Mouse (Mus musculus) limb, embryonic 11.5 days (tissue): Measurements from ENCODE around the gene Rasal2. TPM values are rescaled to one million over a fixed set of nuclear protein-coding genes. Genes with fewer than 3 reads are reported as not detected.

ENCODE experiments used
- ATAC-seq: fragments of 200-750 bp; cut with Nextera tagmentation; 2 replicates; pipeline ENCODE4 v1.8.0; 2017; ENCODE audit warnings: low read depth; ENCODE audit not compliant: insufficient number of reproducible peaks, low FRiP score, low TSS enrichment
- DNase-seq: peaks from one replicate; pipeline ENCODE4 v3.0.0-alpha.2; 2015; ENCODE audit warnings: low spot score
- H3K27ac ChIP-seq: fragments of 300-500 bp; sonication (generic); replicated peaks from 2 replicates; pipeline ENCODE4 v1.5.1; 2014; ENCODE audit warnings: low read depth, mild to moderate bottlenecking, low read length
- H3K27me3 ChIP-seq: fragments of 300-500 bp; sonication (generic); 2 replicates; pipeline ENCODE4 v1.6.1; 2014; ENCODE audit warnings: mild to moderate bottlenecking, low read length, mixed read lengths; ENCODE audit not compliant: control insufficient read depth, insufficient read depth
- H3K36me3 ChIP-seq: fragments of 300-500 bp; sonication (generic); 2 replicates; pipeline ENCODE4 v1.6.1; 2014; ENCODE audit warnings: mild to moderate bottlenecking, low read length, moderate library complexity, mixed read lengths; ENCODE audit not compliant: control insufficient read depth, insufficient read depth
- H3K4me1 ChIP-seq: fragments of 300-500 bp; sonication (generic); 2 replicates; pipeline ENCODE4 v1.6.1; 2014; ENCODE audit warnings: low read length, mixed read lengths; ENCODE audit not compliant: control insufficient read depth, insufficient read depth
- H3K4me2 ChIP-seq: fragments of 300-500 bp; sonication (generic); 2 replicates; pipeline ENCODE4 v1.6.1; 2014; ENCODE audit warnings: low read depth, mild to moderate bottlenecking, moderate library complexity; ENCODE audit not compliant: severe bottlenecking
- H3K4me3 ChIP-seq: fragments of 300-500 bp; sonication (generic); 2 replicates; pipeline ENCODE4 v1.5.1; 2014; ENCODE audit warnings: low read depth, low read length
- H3K9ac ChIP-seq: fragments of 300-500 bp; sonication (generic); 2 replicates; pipeline ENCODE4 v1.6.1; 2014; ENCODE audit warnings: mild to moderate bottlenecking, low read length
- H3K9me3 ChIP-seq: fragments of 300-500 bp; sonication (generic); 2 replicates; pipeline ENCODE4 v1.6.1; 2016; ENCODE audit warnings: low read length; ENCODE audit not compliant: control insufficient read depth
- WGBS: fragments of 180-500 bp; shearing (Covaris S2); extraction: QIAGEN DNeasy Blood & Tissue Kit; methylation state at CpG from one replicate; pipeline ENCODE4 v1.1.7; 2014; 5-methylcytosine and 5-hydroxymethylcytosine counted together
- polyA plus RNA-seq: library from polyadenylated mRNA; unstranded; fragments of >200 nt; fragmentation: Nextera tagmentation; extraction: Ambion mirVana; gene quantifications from 2 replicates; pipeline ENCODE4 v1.2.1, GENCODE M21; 2014

The Rasal2 gene
- polyA plus RNA-seq, 1 experiment from 2014 or later = 7.0 TPM

DNA sequence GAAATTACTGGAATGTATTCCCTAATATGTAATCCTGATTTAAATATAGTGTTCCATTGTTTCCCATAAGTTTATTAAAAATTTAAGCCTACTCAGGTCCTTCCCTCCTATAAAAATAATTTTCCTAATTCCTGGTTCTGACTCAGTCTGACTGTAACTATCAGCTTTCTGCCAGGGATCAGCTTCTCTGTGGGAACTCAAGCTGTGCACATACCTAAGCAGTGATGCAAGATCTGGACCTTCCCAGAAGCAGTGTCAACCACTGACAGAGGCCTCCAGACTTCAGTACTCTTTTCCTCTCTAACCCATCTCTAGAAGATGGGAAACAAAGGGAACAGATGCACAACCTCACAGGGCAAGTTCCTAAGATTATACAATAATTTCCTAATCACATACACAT lies 68.9 kb downstream of the Rasal2 start:
- DNase-seq (no peak), ATAC-seq (no peak)
- Histone ChIP-seq H3K4me1 (no peaks in the 10 kb centered on the region), H3K9ac (no peak overlapping the region), H3K27me3 (no peaks in the 10 kb centered on the region), H3K4me2 (no peak overlapping the region), H3K36me3 (no peaks in the 10 kb centered on the region), H3K27ac (no peak overlapping the region), H3K9me3 (no peaks in the 10 kb centered on the region), H3K4me3 (no peak overlapping the region)

GRCm38 (mm10) chr1:157334834-157335233 lies 77.6 kb downstream of the Rasal2 start:
- WGBS = 71% methylated on average over 3 of the region's 3 CpGs

GRCm38 (mm10) chr1:157328068-157328467 lies 84.3 kb downstream of the Rasal2 start:
- Histone ChIP-seq H3K4me2 (no peak overlapping the region), H3K9me3 (no peaks in the 10 kb centered on the region), H3K4me3 (no peak overlapping the region), H3K36me3 (no peaks in the 10 kb centered on the region), H3K9ac (no peak overlapping the region), H3K27ac (no peak overlapping the region), H3K4me1 (no peaks in the 10 kb centered on the region), H3K27me3 (no peaks in the 10 kb centered on the region)
- DNase-seq (no peak), ATAC-seq (no peak)

More at GRCm38 (mm10) chr1:157334834-157335233, 77.6 kb downstream of the Rasal2 start:
- ATAC-seq = no peak
- Histone ChIP-seq H3K9me3 (no peaks in the 10 kb centered on the region), H3K4me1 (no peaks in the 10 kb centered on the region), H3K4me2 (no peak overlapping the region), H3K4me3 (no peak overlapping the region), H3K27me3 (no peaks in the 10 kb centered on the region), H3K36me3 (no peaks in the 10 kb centered on the region), H3K27ac (no peak overlapping the region), H3K9ac (no peak overlapping the region)
- DNase-seq = no peak

DNA sequence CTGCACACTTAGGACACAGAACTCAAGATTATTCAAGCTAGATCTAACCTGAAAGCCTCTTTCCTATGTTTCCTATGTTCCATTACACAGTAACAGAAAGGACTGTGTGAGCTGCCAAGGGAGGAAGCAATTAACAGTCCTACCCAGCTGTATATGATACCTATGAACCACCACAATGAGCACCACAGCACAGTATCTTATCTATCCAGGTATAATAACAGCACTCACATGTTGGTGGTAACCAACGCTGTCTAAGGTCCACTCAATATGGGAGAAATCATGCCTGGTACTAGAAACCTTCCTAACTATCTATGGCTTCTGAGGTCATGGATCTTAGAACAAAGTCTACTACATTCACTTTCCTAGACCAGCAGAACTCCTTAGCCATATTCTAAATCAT lies 89.3 kb downstream of the Rasal2 start:
- Histone ChIP-seq H3K36me3 (no peaks in the 10 kb centered on the region), H3K9me3 (no peaks in the 10 kb centered on the region), H3K4me1 (no peaks in the 10 kb centered on the region), H3K4me2 (no peak overlapping the region), H3K27me3 (no peaks in the 10 kb centered on the region), H3K4me3 (no peak overlapping the region), H3K9ac (no peak overlapping the region), H3K27ac (no peak overlapping the region)
- 94% methylated on average over 1 of the region's 1 CpGs for WGBS
- no peak for DNase-seq
- no peak for ATAC-seq

DNA sequence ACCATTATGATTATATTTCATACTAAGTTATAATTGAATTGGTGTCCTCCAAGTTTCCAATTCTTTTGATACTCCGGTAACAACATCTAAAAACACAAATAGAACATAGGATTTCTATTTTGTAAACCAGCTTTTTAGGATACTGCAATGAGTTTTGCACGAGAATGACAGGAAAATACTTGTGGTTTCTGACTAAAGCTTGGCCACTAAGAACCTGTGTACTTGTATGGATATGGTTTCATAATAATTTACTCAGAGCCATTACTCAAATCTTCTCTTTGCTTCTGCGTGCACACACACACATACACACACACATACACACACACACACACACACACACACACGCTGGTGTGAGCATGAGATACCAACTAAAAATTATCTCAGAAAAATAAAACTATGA lies 93.5 kb downstream of the Rasal2 start:
- Histone ChIP-seq H3K4me3 (no peak overlapping the region), H3K9ac (no peak overlapping the region), H3K27me3 (no peaks in the 10 kb centered on the region), H3K36me3 (no peaks in the 10 kb centered on the region), H3K27ac (no peak overlapping the region), H3K4me2 (no peak overlapping the region), H3K9me3 (no peaks in the 10 kb centered on the region), H3K4me1 (no peaks in the 10 kb centered on the region)
- 91% methylated on average over 4 of the region's 4 CpGs for WGBS
- ATAC-seq = no peak
- DNase-seq = no peak

GRCm38 (mm10) chr1:157301266-157301665 lies 111.1 kb downstream of the Rasal2 start:
- Histone ChIP-seq H3K27ac (no peak overlapping the region), H3K4me3 (no peak overlapping the region), H3K27me3 (no peaks in the 10 kb centered on the region), H3K9ac (no peak overlapping the region), H3K9me3 (no peaks in the 10 kb centered on the region), H3K36me3 (no peaks in the 10 kb centered on the region), H3K4me1 (no peaks in the 10 kb centered on the region), H3K4me2 (no peak overlapping the region)
- WGBS = 91% methylated on average over 1 of the region's 1 CpGs
- DNase-seq (no peak), ATAC-seq (no peak)

- Histone ChIP-seq H3K4me3 (no peak overlapping the region), H3K36me3 (no peaks in the 10 kb centered on the region), H3K4me2 (no peak overlapping the region), H3K4me1 (no peaks in the 10 kb centered on the region), H3K27me3 (no peaks in the 10 kb centered on the region), H3K9me3 (no peaks in the 10 kb centered on the region), H3K27ac (no peak overlapping the region), H3K9ac (no peak overlapping the region)
- no peak for DNase-seq
- WGBS = 94% methylated on average over 2 of the region's 2 CpGs
- no peak for ATAC-seq
These were observed 112.8 kb downstream of the Rasal2 start for GRCm38 (mm10) chr1:157299559-157299958.

GRCm38 (mm10) chr1:157298990-157299389 lies 113.4 kb downstream of the Rasal2 start:
- no peak overlapping the region for H3K9ac ChIP-seq
- no peak for DNase-seq
- H3K27ac ChIP-seq = no peak overlapping the region
- no peaks in the 10 kb centered on the region for H3K4me1 ChIP-seq
- no peaks in the 10 kb centered on the region for H3K36me3 ChIP-seq
- H3K9me3 ChIP-seq = no peaks in the 10 kb centered on the region
- no peak for ATAC-seq
- H3K4me3 ChIP-seq = no peak overlapping the region
- 84% methylated on average over 2 of the region's 2 CpGs for WGBS
- H3K27me3 ChIP-seq = no peaks in the 10 kb centered on the region
- no peak overlapping the region for H3K4me2 ChIP-seq

DNA sequence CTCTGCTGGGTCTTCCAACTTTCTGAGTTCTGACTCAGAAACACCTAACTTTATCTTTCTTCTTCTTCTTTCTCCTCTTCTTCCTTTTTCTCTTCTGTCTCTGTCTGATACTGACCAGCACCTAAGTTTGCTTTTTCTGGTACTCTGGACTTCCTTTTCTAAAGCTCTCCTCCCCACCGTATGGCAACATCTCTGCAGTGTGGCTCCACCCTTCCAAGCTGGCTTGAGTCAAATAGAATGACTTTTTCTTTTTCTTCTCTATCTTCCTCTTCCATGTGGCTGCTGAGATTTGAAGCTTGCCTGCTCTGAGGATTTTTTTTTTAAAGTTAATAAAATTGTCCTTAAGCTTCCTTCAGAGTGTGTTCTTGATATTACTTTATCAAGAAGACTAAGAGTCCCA lies 115.3 kb downstream of the Rasal2 start:
- H3K9me3 ChIP-seq = no peaks in the 10 kb centered on the region
- WGBS = 95% methylated on average over 1 of the region's 1 CpGs
- no peak overlapping the region for H3K27ac ChIP-seq
- no peak overlapping the region for H3K9ac ChIP-seq
- no peak overlapping the region for H3K4me2 ChIP-seq
- H3K4me3 ChIP-seq = no peak overlapping the region
- DNase-seq (no peak), ATAC-seq (no peak)
- no peaks in the 10 kb centered on the region for H3K4me1 ChIP-seq
- H3K27me3 ChIP-seq = no peaks in the 10 kb centered on the region
- H3K36me3 ChIP-seq = no peaks in the 10 kb centered on the region
